Mouse (Mus musculus) heart, adult 2 months (tissue): Measurements from ENCODE around the gene Mov10. TPM values are rescaled to one million over a fixed set of nuclear protein-coding genes. Genes with fewer than 3 reads are reported as not detected.

ENCODE experiments used
- DNase-seq, 2 experiments: peaks; one replicate each; pipeline ENCODE4 v3.0.0; 2021
- H3K27ac ChIP-seq: fragments of 200-600 bp; 2 replicates; pipeline ENCODE4 v1.8.1; 2022
- H3K27me3 ChIP-seq: fragments of 200-500 bp; 2 replicates; pipeline ENCODE4 v1.6.1; 2012; ENCODE audit warnings: mild to moderate bottlenecking, low read length, inconsistent platforms, mixed read lengths; ENCODE audit not compliant: control insufficient read depth, insufficient read depth
- H3K36me3 ChIP-seq: fragments of 200-500 bp; 2 replicates; pipeline ENCODE4 v1.6.1; 2012; ENCODE audit warnings: low read length, inconsistent platforms; ENCODE audit not compliant: control insufficient read depth, insufficient read depth
- H3K4me1 ChIP-seq: fragments of 200-500 bp; 2 replicates; pipeline ENCODE4 v1.6.1; 2011; ENCODE audit warnings: low read length; ENCODE audit not compliant: control insufficient read depth, insufficient read depth
- H3K4me3 ChIP-seq: fragments of 200-600 bp; 2 replicates; pipeline ENCODE4 v1.8.1; 2022
- H3K79me2 ChIP-seq: fragments of 200-500 bp; replicated peaks from 2 replicates; pipeline ENCODE4 v1.6.1; 2012; ENCODE audit warnings: mild to moderate bottlenecking, inconsistent platforms, low read length, moderate library complexity, mixed read lengths; ENCODE audit not compliant: control insufficient read depth, insufficient read depth
- H3K9ac ChIP-seq: fragments of 200-500 bp; 2 replicates; pipeline ENCODE4 v1.6.1; 2012; ENCODE audit warnings: low read depth, mild to moderate bottlenecking, control low read depth, inconsistent platforms, low read length, mixed read lengths
- CTCF ChIP-seq: fragments of 200-600 bp; IDR thresholded peaks from 2 replicates; pipeline ENCODE4 v1.8.1; 2022; ENCODE audit warnings: antibody characterized with exemption, mild to moderate bottlenecking, moderate library complexity
- EP300 ChIP-seq: fragments of 200-500 bp; IDR thresholded peaks from 2 replicates; pipeline ENCODE4 v1.6.1; 2011; ENCODE audit warnings: low read depth, low read length, control low read depth; ENCODE audit not compliant: insufficient read depth
- POLR2A ChIP-seq: fragments of 200-500 bp; IDR thresholded peaks from 2 replicates; pipeline ENCODE4 v1.6.1; 2011; ENCODE audit warnings: mild to moderate bottlenecking, low read depth, low read length, control low read depth; ENCODE audit not compliant: insufficient read depth
- WGBS: fragments of 180-500 bp; shearing (Covaris S2); methylation state at CpG from one replicate; pipeline ENCODE4 v1.1.7; 2018; 5-methylcytosine and 5-hydroxymethylcytosine counted together
- intact Hi-C: fragments of 180-260 bp; cut with DNase I; formaldehyde crosslinking; loops from one replicate; pipeline ENCODE4 v1.15.1; 2025
- polyA plus RNA-seq: library from polyadenylated mRNA; depleted of rRNA; stranded (reverse); fragments of >200 nt; gene quantifications from 2 replicates; pipeline ENCODE4 v1.2.3, GENCODE M21; 2012
- total RNA-seq, 2 experiments: library from RNA; stranded (reverse); gene quantifications; 2 replicates each; pipeline ENCODE4 v1.2.3; 2021

Gene Mov10
- total and polyA plus RNA-seq, 3 experiments, result 4.6 to 7.4 (median 5.9) TPM

GRCm38 (mm10) chr3:104777342-104777741 is 41.0 kb downstream of the Mov10 start:
- DNase-seq, result no peak
- H3K27me3 ChIP-seq, result peaks cover 2% of the 10 kb centered on the region; the same call in 1 of the 2 replicates
- no peak overlapping the region for H3K27ac ChIP-seq
- H3K9ac ChIP-seq, result peak overlapping the region; percentile 40; the same call in 1 of the 2 replicates
- peaks cover 4% of the 10 kb centered on the region for H3K4me1 ChIP-seq
- WGBS, result 20% methylated on average over 20 of the region's 20 CpGs
- intact Hi-C loops, result no loop called here
- no peak for TF ChIP-seq EP300
- no peak for TF ChIP-seq POLR2A
- peak; percentile 64 for TF ChIP-seq CTCF
- no peak overlapping the region for H3K4me3 ChIP-seq
- no peaks in the 10 kb centered on the region for H3K36me3 ChIP-seq
- H3K79me2 ChIP-seq, result no peaks in the 10 kb centered on the region

GRCm38 (mm10) chr3:104773301-104773700 is 45.1 kb downstream of the Mov10 start:
- Histone ChIP-seq H3K27me3 (peaks cover 2% of the 10 kb centered on the region; the same call in 1 of the 2 replicates), H3K27ac (no peak overlapping the region), H3K4me3 (no peak overlapping the region), H3K9ac (no peak overlapping the region), H3K36me3 (no peaks in the 10 kb centered on the region), H3K4me1 (no peaks in the 10 kb centered on the region), H3K79me2 (no peaks in the 10 kb centered on the region)
- DNase-seq, result no peak
- 85% methylated on average over 7 of the region's 7 CpGs for WGBS
- no peak for TF ChIP-seq CTCF
- no peak for TF ChIP-seq EP300
- TF ChIP-seq POLR2A, result no peak
- intact Hi-C loops, result no loop called here

- no peaks in the 10 kb centered on the region for H3K36me3 ChIP-seq
- no peak for DNase-seq
- intact Hi-C loops, result no loop called here
- no peak overlapping the region for H3K4me3 ChIP-seq
- H3K27me3 ChIP-seq, result no peaks in the 10 kb centered on the region
- no peaks in the 10 kb centered on the region for H3K79me2 ChIP-seq
- no peak overlapping the region for H3K27ac ChIP-seq
- WGBS, result 62% methylated on average over 6 of the region's 6 CpGs
- H3K4me1 ChIP-seq, result no peaks in the 10 kb centered on the region
- TF ChIP-seq CTCF, result no peak
- no peak for TF ChIP-seq POLR2A
- no peak for TF ChIP-seq EP300
- no peak overlapping the region for H3K9ac ChIP-seq
Measured at GRCm38 (mm10) chr3:104771460-104771859, 46.9 kb downstream of the Mov10 start.

GRCm38 (mm10) chr3:104770918-104771317 is 47.4 kb downstream of the Mov10 start:
- 76% methylated on average over 3 of the region's 3 CpGs for WGBS
- no peak for DNase-seq
- TF ChIP-seq CTCF (no peak), POLR2A (no peak), EP300 (no peak)
- intact Hi-C loops, result no loop called here
- H3K9ac ChIP-seq, result no peak overlapping the region
- no peaks in the 10 kb centered on the region for H3K27me3 ChIP-seq
- H3K36me3 ChIP-seq, result no peaks in the 10 kb centered on the region
- H3K27ac ChIP-seq, result no peak overlapping the region
- no peaks in the 10 kb centered on the region for H3K4me1 ChIP-seq
- no peaks in the 10 kb centered on the region for H3K79me2 ChIP-seq
- no peak overlapping the region for H3K4me3 ChIP-seq

GRCm38 (mm10) chr3:104770035-104770434 is 48.3 kb downstream of the Mov10 start:
- Histone ChIP-seq H3K4me3 (no peak overlapping the region), H3K4me1 (no peaks in the 10 kb centered on the region), H3K9ac (no peak overlapping the region), H3K27ac (no peak overlapping the region), H3K36me3 (no peaks in the 10 kb centered on the region), H3K79me2 (no peaks in the 10 kb centered on the region), H3K27me3 (no peaks in the 10 kb centered on the region)
- WGBS, result 54% methylated on average over 10 of the region's 10 CpGs
- DNase-seq, result peak in 1 of 2 experiments; percentile 59
- intact Hi-C loops, result no loop called here
- TF ChIP-seq CTCF (peak; percentile 86), EP300 (no peak)

GRCm38 (mm10) chr3:104769135-104769534 is 49.2 kb downstream of the Mov10 start:
- intact Hi-C loops, result no loop called here
- Histone ChIP-seq H3K27ac (no peak overlapping the region), H3K4me1 (no peaks in the 10 kb centered on the region), H3K36me3 (no peaks in the 10 kb centered on the region), H3K9ac (no peak overlapping the region), H3K4me3 (no peak overlapping the region), H3K79me2 (no peaks in the 10 kb centered on the region), H3K27me3 (no peaks in the 10 kb centered on the region)
- TF ChIP-seq CTCF (no peak), POLR2A (no peak), EP300 (no peak)
- 55% methylated on average over 3 of the region's 3 CpGs for WGBS
- DNase-seq, result no peak
